Mouse (Mus musculus) kidney, adult 2 months (tissue): Measurements from ENCODE around the gene Muc4.

Experiments used
- CTCF ChIP-seq: fragments of 200-500 bp; conservative IDR thresholded peaks from 2 replicates; pipeline ENCODE4 v1.5.1; 2011; ENCODE audit warnings: low read depth, mild to moderate bottlenecking, control low read depth, low read length, moderate library complexity, mixed read lengths; ENCODE audit not compliant: insufficient read depth, insufficient read length
- POLR2A ChIP-seq: fragments of 200-500 bp; IDR thresholded peaks from one replicate; pipeline ENCODE4 v1.6.1; 2011; ENCODE audit warnings: low read depth, low read length, control low read depth

GRCm38 (mm10) chr16:32723767-32724166 lies 11.9 kb upstream of the Muc4 start:
- TF ChIP-seq CTCF (no peak), POLR2A (no peak)
